Mouse (Mus musculus) limb, embryonic 12.5 days (tissue): ENCODE results near the gene Ifitm2. TPM values are rescaled to one million over a fixed set of nuclear protein-coding genes. Genes with fewer than 3 reads are reported as not detected.

Experiments used
- ATAC-seq: fragments of 200-750 bp; cut with Nextera tagmentation; 2 replicates; pipeline ENCODE4 v1.8.0; 2017; ENCODE audit warnings: low read depth, moderate TSS enrichment; ENCODE audit not compliant: insufficient number of reproducible peaks, insufficient read depth, low FRiP score, low TSS enrichment
- H3K27ac ChIP-seq: fragments of 300-500 bp; sonication (generic); 2 replicates; pipeline ENCODE4 v1.5.1; 2016; ENCODE audit warnings: mild to moderate bottlenecking, moderate library complexity
- H3K27me3 ChIP-seq: fragments of 300-500 bp; sonication (generic); 2 replicates; pipeline ENCODE4 v1.6.1; 2016; ENCODE audit warnings: mild to moderate bottlenecking, moderate library complexity
- H3K36me3 ChIP-seq: fragments of 300-500 bp; sonication (generic); 2 replicates; pipeline ENCODE4 v1.6.1; 2016; ENCODE audit warnings: mild to moderate bottlenecking, moderate library complexity
- H3K4me1 ChIP-seq: fragments of 300-500 bp; sonication (generic); replicated peaks from 2 replicates; pipeline ENCODE4 v1.6.1; 2016
- H3K4me2 ChIP-seq: fragments of 300-500 bp; sonication (generic); 2 replicates; pipeline ENCODE4 v1.6.1; 2016; ENCODE audit warnings: mild to moderate bottlenecking, moderate library complexity
- H3K4me3 ChIP-seq: fragments of 300-500 bp; sonication (generic); replicated peaks from 2 replicates; pipeline ENCODE4 v1.5.1; 2016; ENCODE audit warnings: mild to moderate bottlenecking
- H3K9ac ChIP-seq: fragments of 300-500 bp; sonication (generic); replicated peaks from 2 replicates; pipeline ENCODE4 v1.6.1; 2016; ENCODE audit warnings: mild to moderate bottlenecking, moderate library complexity
- H3K9me3 ChIP-seq: fragments of 300-500 bp; sonication (generic); 2 replicates; pipeline ENCODE4 v1.6.1; 2016; ENCODE audit warnings: mild to moderate bottlenecking, moderate library complexity
- WGBS: fragments of 180-500 bp; shearing (Covaris S2); methylation state at CpG from one replicate; pipeline ENCODE4 v1.1.7; 2016; 5-methylcytosine and 5-hydroxymethylcytosine counted together
- polyA plus RNA-seq: library from polyadenylated mRNA; unstranded; fragments of >200 nt; fragmentation: Nextera tagmentation; extraction: Ambion mirVana; gene quantifications from 2 replicates; pipeline ENCODE4 v1.2.1, GENCODE M21; 2016

Gene Ifitm2
- polyA plus RNA-seq, 1 experiment from 2014 or later: 941 TPM

DNA sequence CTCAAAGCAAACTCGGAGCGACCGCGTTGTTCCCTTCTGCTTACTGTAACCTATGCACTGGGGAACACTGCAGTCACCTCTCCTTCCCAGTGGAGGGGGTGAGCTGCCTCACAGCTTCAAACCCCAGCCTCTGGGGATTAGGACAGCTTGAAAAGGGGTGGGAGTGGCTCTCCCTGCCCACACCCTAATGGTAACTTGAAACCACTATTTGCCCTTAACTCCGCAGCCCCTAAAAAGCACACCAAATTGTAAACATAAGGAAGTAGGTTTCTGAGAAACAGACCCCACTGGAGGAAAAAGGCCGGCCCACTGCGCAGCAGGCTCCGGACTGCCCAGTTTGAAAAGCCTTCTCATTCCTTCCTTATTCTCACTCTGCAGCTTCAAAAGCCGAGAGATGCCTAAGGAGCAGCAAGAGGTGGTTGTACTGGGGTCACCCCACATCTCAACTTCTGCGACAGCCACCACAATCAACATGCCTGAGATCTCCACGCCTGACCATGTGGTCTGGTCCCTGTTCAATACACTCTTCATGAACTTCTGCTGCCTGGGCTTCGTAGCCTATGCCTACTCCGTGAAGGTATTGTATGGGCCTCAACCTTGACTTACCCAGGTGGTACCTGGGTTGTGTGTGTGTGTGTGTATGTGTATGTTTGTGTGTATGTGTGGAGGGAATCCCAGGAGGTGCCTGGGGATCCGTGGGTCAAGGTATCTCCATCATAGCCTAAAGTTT lies 12.2 kb upstream of the Ifitm2 start:
- H3K9me3 ChIP-seq: no peaks in the 10 kb centered on the region
- H3K4me1 ChIP-seq: peaks cover 45% of the 10 kb centered on the region
- H3K27ac ChIP-seq: peak overlapping the region; percentile 85
- H3K4me2 ChIP-seq: peak overlapping the region; percentile 48
- H3K9ac ChIP-seq: no peak overlapping the region
- H3K4me3 ChIP-seq: peak overlapping the region; percentile 18
- H3K36me3 ChIP-seq: no peaks in the 10 kb centered on the region
- no peaks in the 10 kb centered on the region; the same call in 1 of the 2 replicates for H3K27me3 ChIP-seq
- peak; percentile 73 for ATAC-seq
- WGBS: 5% methylated on average over 14 of the region's 14 CpGs

DNA sequence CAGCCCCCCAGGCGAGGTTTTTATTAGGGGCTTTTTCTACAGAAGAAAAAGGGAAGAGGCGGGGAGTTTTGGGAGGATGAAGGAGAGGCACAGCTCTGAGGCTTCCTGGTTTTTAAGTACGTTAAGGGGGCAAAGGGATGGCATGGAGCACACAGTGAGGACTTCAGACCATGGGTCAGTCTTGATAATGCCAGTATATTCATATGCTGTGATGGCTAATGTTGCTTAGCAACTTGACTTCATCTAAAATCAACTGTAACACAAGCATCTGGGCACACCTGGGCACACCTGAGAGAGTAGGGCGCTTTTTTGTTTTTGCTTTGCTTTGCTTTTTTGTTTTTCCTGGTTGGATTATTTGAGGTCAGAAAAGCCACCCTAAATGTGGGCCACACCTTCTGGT lies 11.1 kb upstream of the Ifitm2 start, which contains the start of gene Ifitm1:
Gene Ifitm1 (plus strand): TSS at position 301 of the 400 bp plus-strand sequence.
- Histone ChIP-seq H3K4me3 (peak within 1 kb of the TSS; percentile 18), H3K4me2 (peak within 1 kb of the TSS; percentile 48), H3K36me3 (no peaks in the 10 kb centered on the region), H3K9ac (no peak within 1 kb of the TSS), H3K9me3 (no peaks in the 10 kb centered on the region), H3K27ac (peak within 1 kb of the TSS; percentile 85), H3K4me1 (peaks cover 44% of the 10 kb centered on the region), H3K27me3 (no peaks in the 10 kb centered on the region; the same call in 1 of the 2 replicates)
- WGBS: 80% methylated on average over 4 of the region's 4 CpGs
- ATAC-seq: no peak

DNA sequence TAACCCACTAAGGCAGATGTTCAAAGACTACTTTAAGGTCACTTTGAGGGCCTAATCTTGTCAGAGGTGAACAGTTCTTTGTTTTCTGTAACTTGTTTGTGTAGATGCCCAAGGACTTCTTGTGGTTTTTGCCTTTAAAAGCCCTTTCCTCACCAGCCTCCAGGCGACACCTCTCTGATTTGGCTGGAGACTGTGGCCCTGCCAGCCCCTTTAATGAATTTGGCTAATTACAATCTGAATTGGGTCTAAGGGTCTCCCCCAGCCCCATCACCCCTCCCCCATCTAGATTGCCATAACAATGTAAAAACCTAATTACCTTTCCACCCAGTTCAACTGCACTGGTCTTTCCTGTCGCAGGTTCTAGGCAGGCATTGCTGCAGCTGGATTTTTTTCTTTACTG lies 6.9 kb upstream of the Ifitm2 start:
- no peaks in the 10 kb centered on the region for H3K9me3 ChIP-seq
- no peak overlapping the region for H3K4me2 ChIP-seq
- no peak overlapping the region for H3K9ac ChIP-seq
- peaks cover 8% of the 10 kb centered on the region for H3K4me1 ChIP-seq
- no peak for ATAC-seq
- H3K27me3 ChIP-seq: no peaks in the 10 kb centered on the region
- H3K27ac ChIP-seq: no peak overlapping the region
- H3K4me3 ChIP-seq: no peak overlapping the region
- 56% methylated on average over 2 of the region's 2 CpGs for WGBS
- H3K36me3 ChIP-seq: no peaks in the 10 kb centered on the region

DNA sequence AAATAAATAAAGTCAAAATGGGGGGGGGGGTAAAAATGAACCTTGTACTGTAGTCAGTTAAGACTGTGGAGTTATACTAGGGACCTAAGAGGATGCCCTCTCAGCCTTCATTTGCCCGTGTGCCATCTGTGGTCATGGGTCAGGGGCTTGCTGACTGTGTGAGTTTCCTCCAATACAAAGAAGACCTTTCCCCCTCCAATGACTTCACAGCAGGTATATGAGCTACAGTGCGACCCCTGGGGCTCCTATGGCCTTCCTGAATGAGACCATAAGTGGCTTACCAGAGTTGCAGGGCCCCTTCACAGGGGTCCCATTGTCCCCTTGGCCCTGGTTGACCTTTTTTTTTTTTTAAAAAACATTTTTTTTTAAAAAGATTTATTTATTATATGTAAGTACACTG lies 5.6 kb upstream of the Ifitm2 start:
- Histone ChIP-seq H3K4me3 (no peak overlapping the region), H3K9ac (no peak overlapping the region), H3K4me1 (peaks cover 9% of the 10 kb centered on the region), H3K36me3 (no peaks in the 10 kb centered on the region), H3K9me3 (no peaks in the 10 kb centered on the region), H3K4me2 (no peak overlapping the region), H3K27me3 (no peaks in the 10 kb centered on the region), H3K27ac (no peak overlapping the region)
- ATAC-seq: no peak
- 83% methylated on average over 2 of the region's 2 CpGs for WGBS

DNA sequence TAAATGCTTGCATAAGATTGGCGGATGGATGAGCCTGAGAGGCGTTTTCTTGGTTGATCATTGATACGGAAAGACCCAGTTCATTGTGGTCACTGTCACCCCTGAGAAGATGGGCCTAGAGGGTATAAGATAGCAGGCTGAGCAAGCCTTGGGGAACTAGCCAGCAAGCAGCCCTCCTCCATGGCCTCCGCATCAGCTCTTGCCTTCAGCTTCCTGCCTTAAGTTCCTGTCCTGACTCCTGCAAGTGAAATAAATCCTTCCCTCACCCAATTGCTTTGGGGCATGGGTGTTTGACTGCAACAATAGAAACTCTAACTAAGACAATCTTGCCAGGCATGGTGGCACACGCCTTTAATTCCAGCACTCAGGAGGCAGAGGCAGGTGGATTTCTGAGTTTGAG lies 4.2 kb upstream of the Ifitm2 start:
- Histone ChIP-seq H3K9ac (no peak overlapping the region), H3K27ac (no peak overlapping the region), H3K4me1 (peaks cover 15% of the 10 kb centered on the region), H3K9me3 (no peaks in the 10 kb centered on the region), H3K4me2 (no peak overlapping the region), H3K27me3 (no peaks in the 10 kb centered on the region), H3K4me3 (no peak overlapping the region), H3K36me3 (no peaks in the 10 kb centered on the region)
- WGBS: 83% methylated on average over 5 of the region's 5 CpGs
- ATAC-seq: no peak

DNA sequence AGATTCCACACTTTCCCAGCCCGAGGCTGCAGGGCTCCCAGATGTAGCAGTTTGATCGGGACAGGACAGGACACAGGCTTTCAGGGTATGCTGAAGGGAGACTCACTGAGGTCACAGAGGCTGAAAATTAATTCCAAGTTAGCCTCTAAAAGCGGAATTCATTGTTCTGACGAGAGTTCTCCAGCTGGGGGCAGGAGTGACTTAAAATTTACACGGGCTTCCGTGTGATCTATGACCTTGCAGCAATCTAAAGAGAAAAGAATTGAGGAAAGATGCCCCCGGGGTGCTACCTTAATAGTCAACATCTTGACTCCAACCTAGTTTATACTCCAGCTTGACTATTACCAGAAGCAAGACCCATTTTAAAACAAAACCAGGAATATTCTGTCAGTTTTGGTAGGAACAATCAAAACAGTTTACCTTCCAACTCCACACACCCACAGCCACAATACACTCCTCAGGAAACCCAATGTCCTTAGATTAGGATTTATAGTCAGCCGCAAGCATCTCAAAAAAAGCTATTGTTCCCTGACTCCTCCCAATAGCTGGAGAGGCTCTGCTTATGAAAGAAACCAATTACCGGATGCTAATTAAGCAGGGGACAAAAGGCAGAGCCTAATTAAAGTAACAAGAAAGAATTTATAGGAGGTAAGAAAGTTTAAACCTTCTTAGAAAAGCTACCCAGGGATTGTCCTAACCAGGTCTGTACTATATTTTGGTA lies 3.6 kb upstream of the Ifitm2 start:
- no peak overlapping the region for H3K4me2 ChIP-seq
- no peak for ATAC-seq
- H3K9ac ChIP-seq: no peak overlapping the region
- peaks cover 20% of the 10 kb centered on the region for H3K4me1 ChIP-seq
- H3K27ac ChIP-seq: no peak overlapping the region
- WGBS: 8% methylated on average over 9 of the region's 9 CpGs
- no peaks in the 10 kb centered on the region for H3K9me3 ChIP-seq
- H3K4me3 ChIP-seq: no peak overlapping the region
- no peaks in the 10 kb centered on the region for H3K27me3 ChIP-seq
- no peaks in the 10 kb centered on the region for H3K36me3 ChIP-seq

DNA sequence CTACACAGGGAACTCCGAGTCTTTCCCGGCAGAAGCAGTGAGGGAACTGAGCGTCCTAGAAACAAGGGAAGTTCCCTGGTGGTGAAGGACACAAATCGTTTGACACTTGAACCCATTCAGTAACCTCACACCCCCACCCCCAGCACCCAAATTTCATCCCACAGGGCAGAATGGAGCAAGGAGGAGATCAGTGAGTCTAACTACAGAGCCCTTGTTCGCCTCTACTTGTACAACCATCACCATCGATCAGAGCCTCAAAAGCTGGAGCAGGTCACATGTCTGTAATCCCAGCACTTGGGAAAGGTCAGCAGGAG lies 726 bp upstream of the Ifitm2 start:
- no peak overlapping the region for H3K9ac ChIP-seq
- H3K4me1 ChIP-seq: peaks cover 47% of the 10 kb centered on the region
- peak overlapping the region; percentile 94 for H3K27ac ChIP-seq
- no peaks in the 10 kb centered on the region for H3K9me3 ChIP-seq
- peak overlapping the region; percentile 64; the same call in 1 of the 2 replicates for H3K4me3 ChIP-seq
- H3K36me3 ChIP-seq: peaks cover 13% of the 10 kb centered on the region; the same call in 1 of the 2 replicates
- WGBS: 22% methylated on average over 6 of the region's 6 CpGs
- peak overlapping the region; percentile 70 for H3K4me2 ChIP-seq
- no peak for ATAC-seq
- no peaks in the 10 kb centered on the region for H3K27me3 ChIP-seq

DNA sequence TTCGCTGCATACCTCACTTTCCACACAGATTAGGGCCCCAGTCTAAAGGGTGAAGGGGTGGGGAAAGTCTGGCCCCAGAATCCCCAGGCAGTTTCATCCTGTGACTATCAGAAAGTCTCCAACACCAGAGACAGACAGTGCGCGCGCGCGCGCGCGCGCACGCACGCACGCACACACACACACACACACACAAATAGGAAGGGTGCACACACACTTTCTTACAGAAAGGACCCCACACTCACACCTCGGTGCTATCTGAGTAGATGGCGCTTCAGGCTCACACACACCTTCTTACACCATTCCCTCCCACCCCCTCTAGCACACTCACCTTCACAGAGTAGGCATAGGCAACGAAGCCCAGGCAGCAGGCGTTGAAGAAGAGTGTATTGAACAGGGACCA lies 445 bp downstream of the Ifitm2 start:
- H3K9me3 ChIP-seq: no peaks in the 10 kb centered on the region
- H3K27ac ChIP-seq: peak overlapping the region; percentile 94
- peak overlapping the region; percentile 64 for H3K4me3 ChIP-seq
- no peaks in the 10 kb centered on the region for H3K27me3 ChIP-seq
- H3K4me1 ChIP-seq: peaks cover 59% of the 10 kb centered on the region
- peaks cover 13% of the 10 kb centered on the region; the same call in 1 of the 2 replicates for H3K36me3 ChIP-seq
- peak overlapping the region; percentile 70 for H3K4me2 ChIP-seq
- WGBS: 8% methylated on average over 17 of the region's 17 CpGs
- ATAC-seq: peak; percentile 7; the same call in 1 of the 2 replicates
- H3K9ac ChIP-seq: peak overlapping the region; percentile 75

DNA sequence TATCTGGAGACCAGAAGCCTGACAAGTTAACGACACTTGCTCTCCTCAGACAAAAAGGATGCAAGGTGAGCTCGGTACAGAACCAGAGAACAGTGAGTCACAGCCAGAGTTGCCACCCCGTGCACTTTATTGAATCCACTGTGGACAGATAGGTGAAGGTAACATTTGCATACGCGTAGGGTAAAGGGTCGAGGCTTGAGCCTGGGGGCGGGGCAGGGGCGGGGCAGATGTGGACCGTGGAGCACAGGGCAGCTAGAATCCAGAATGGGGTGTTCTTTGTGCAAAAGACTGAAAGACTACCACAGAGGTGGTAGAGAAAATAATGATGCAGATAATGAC lies 1.1 kb downstream of the Ifitm2 start:
- H3K27ac ChIP-seq: peak overlapping the region; percentile 94; the same call in 1 of the 2 replicates
- peak overlapping the region; percentile 64 for H3K4me3 ChIP-seq
- peaks cover 20% of the 10 kb centered on the region; the same call in 1 of the 2 replicates for H3K36me3 ChIP-seq
- H3K4me2 ChIP-seq: peak overlapping the region; percentile 70
- no peaks in the 10 kb centered on the region for H3K27me3 ChIP-seq
- peaks cover 65% of the 10 kb centered on the region for H3K4me1 ChIP-seq
- ATAC-seq: no peak
- no peaks in the 10 kb centered on the region for H3K9me3 ChIP-seq
- peak overlapping the region; percentile 75 for H3K9ac ChIP-seq
- 2% methylated on average over 9 of the region's 9 CpGs for WGBS

DNA sequence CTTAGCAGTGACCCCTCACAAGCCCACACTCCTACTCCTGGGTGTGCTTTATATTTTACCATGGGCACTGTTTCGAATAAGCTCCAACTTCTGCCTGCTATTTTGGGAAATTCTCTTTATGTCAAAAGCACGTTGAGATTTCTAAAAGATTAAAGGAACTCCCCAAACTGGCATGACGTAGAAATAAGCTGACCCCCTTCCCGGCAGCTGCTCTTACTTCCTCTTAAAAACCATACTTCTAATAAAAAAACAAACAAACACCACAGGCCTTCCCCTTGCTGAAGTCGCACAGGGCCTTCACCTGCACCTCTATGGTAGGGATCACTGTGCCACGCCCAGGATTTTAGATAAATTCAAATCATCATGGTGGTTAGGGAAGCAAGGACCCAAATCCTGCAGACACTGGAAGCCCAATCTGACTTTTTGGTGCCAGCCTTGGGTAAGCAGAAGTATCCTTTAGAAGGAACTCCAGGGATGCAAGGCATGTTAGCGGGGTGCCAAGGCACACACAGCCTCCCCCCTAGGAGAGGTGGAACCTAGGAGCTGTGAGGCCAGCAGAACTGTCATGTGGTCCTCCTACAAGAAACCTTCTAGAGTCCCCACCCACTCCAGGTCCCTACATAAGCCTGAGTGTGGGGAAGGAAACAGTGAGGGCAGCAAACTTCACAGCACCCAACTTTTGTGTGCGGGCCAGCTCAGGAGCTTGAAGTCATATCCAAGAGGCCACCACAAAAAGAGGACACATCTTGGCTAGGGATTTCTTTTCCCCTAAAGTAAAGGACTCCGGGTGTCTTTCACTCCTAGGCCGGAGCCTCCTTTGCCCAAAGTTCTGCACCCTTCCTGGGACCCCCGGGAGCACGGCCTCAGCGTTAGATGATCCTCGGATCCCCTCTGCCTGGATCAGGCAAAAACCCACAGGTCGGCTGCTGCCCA lies 1.7 kb downstream of the Ifitm2 start:
- H3K4me2 ChIP-seq: peak overlapping the region; percentile 70
- peak overlapping the region; percentile 75 for H3K9ac ChIP-seq
- peaks cover 26% of the 10 kb centered on the region for H3K36me3 ChIP-seq
- 60% methylated on average over 15 of the region's 15 CpGs for WGBS
- peaks cover 68% of the 10 kb centered on the region for H3K4me1 ChIP-seq
- H3K27ac ChIP-seq: 0 out of 2 replicates have a peak overlapping the region, but pooled peaks have one; percentile 94
- peak overlapping the region; percentile 64 for H3K4me3 ChIP-seq
- no peak for ATAC-seq
- H3K27me3 ChIP-seq: no peaks in the 10 kb centered on the region
- no peaks in the 10 kb centered on the region for H3K9me3 ChIP-seq

DNA sequence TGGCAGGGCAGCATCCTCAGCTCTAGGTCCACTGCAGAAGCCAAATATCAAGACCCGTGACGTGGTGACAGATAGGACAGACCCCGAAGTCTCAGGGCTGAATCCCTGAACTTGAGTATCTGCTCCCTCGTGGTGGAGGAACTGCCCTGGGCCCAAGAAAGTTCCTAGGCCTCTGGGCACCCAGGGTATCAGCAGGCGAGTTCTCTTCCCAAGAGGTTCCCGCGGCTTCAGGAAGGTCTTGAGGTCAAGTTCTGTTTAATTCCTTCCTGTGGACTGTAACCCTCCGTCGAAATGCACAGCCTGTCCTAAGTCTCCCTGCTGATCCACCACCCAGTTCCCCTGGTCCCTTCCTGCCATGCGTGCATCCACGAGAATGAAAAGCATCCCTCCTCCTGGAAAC lies 2.7 kb downstream of the Ifitm2 start:
- no peak for ATAC-seq
- H3K27me3 ChIP-seq: no peaks in the 10 kb centered on the region
- no peak overlapping the region for H3K9ac ChIP-seq
- H3K4me2 ChIP-seq: peak overlapping the region; percentile 70; the same call in 1 of the 2 replicates
- WGBS: 81% methylated on average over 11 of the region's 11 CpGs
- H3K9me3 ChIP-seq: no peaks in the 10 kb centered on the region
- H3K4me1 ChIP-seq: peaks cover 68% of the 10 kb centered on the region
- H3K36me3 ChIP-seq: peaks cover 35% of the 10 kb centered on the region
- no peak overlapping the region for H3K27ac ChIP-seq
- H3K4me3 ChIP-seq: 0 out of 2 replicates have a peak overlapping the region, but pooled peaks have one; percentile 2
